Mouse (Mus musculus) spleen, adult 2 months (tissue): ENCODE measurements around the gene Hfe.

Experiments
- CTCF ChIP-seq: fragments of 200-500 bp; IDR thresholded peaks from 2 replicates; pipeline ENCODE4 v1.5.1; 2011; ENCODE audit warnings: mild to moderate bottlenecking, inconsistent platforms; ENCODE audit not compliant: insufficient read depth, insufficient read length, insufficient replicate concordance; ENCODE audit errors: extremely low read depth
- POLR2A ChIP-seq: fragments of 200-500 bp; IDR thresholded peaks from 2 replicates; pipeline ENCODE4 v1.6.1; 2011; ENCODE audit warnings: low read depth, low read length, inconsistent platforms

DNA sequence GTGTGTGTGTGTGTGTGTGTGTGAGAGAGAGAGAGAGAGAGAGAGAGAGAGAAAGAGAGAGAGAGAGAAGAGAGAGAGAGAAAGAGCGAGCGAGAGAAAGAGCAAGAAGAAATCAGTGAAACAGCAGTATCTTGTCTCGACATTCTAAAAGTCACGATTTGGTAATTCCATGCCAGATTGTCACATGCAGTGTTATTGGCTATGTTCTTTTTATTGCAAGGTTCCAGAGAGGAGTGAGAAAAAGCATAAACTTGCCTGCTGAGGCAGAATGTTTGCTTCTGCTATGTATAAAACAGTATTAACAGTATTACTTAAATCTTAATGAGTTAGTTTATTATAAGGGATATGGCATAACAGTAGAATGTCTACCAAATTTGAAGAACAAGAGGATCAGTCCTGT, 24.7 kb downstream of the Hfe start:
- TF ChIP-seq CTCF (no peak), POLR2A (no peak)
